Mouse (Mus musculus): ENCODE measurements at regions not wholly inside any gene's neighbourhood (a gene's known extent, or its start where the extent isn't known, plus 50 kb on each side); places are given as distances from the start of the nearest gene placed in this dataset.

DNA sequence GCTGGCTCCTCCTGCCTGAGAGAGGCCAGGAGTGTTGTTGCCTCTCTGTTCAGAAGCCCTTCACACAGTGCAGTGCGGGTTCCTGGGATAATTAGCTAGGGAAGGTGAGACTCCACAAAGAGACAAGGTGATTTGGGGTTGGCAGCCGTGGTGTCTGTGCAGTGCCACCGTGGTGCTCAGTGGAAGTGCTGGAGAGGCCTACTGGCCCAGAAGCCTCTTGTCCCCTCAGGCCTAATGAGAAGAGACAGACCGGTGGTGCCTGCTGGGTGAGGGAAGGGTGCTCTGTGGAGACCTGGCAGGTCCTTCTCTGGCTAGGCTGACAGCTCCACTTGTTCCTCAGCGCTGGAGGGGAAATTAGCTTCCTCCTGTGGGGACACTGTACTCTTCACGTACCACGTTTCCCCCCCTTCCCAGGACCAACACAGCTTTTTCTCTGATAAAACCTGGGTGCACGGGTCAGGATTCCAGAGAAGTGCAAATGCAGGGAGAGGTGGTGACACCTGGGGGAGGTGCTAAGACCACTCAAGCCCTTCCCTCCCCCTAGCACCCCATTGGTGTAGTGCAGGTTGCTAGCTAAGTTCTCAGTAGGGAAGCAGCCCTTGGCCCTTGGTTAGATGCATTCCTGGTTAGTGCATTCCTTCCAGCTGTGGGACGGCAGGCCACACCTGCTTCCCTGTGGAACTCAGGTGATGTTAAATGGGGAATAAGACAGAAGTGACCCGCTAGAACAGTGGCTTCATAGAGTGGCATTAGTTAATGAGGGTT, 129.2 kb upstream of the Gjb5 start:
- Histone ChIP-seq H3K9ac (ENCODE audit: insufficient read depth, low read depth, low read length, poor library complexity, severe bottlenecking) (no peak overlapping the region), H3K4me3 (ENCODE audit: insufficient read depth in 1 of 2, low read depth in 1 of 2, low read length in 2 of 2, poor library complexity in 1 of 2, severe bottlenecking in 1 of 2) (no peak overlapping the region), H3K27ac (ENCODE audit: insufficient read depth, low read depth, low read length, poor library complexity, severe bottlenecking) (no peak overlapping the region), H3K36me3 (ENCODE audit: control insufficient read depth, insufficient read depth, low read length, poor library complexity, severe bottlenecking) (no peaks in the 10 kb centered on the region), H3K4me1 (ENCODE audit: control insufficient read depth in 2 of 2, insufficient read depth in 2 of 2, low read length in 2 of 2, poor library complexity in 1 of 2) (peaks cover 0 to 4% of the 10 kb centered on the region in 2 experiments; a peak in 1 of 4 replicates), H3K9me3 (ENCODE audit: control insufficient read depth, insufficient read depth, low read depth, low read length) (no peaks in the 10 kb centered on the region)
- in situ Hi-C loops (cut with MboI; ENCODE audit: low sequenced_read_pairs in 2 of 2, unreplicated experiment in 2 of 2) = no loop called here
- no peak for DNase-seq (ENCODE audit: low read depth, low spot score)
- TF ChIP-seq ZC3H11A (IDR thresholded peaks at IDR 0.05; ENCODE audit: borderline replicate concordance, low read depth, low read length) (no peak), ZNF384 (IDR thresholded peaks at IDR 0.05; ENCODE audit: low read depth, low read length) (no peak), HCFC1 (IDR thresholded peaks at IDR 0.05; ENCODE audit: borderline replicate concordance, insufficient read depth, low read length) (no peak), CHD2 (IDR thresholded peaks at IDR 0.05; ENCODE audit: low read depth, low read length) (no peak), MAFK (IDR thresholded peaks at IDR 0.05; ENCODE audit: insufficient read depth, low read depth, low read length) (no peak)

DNA sequence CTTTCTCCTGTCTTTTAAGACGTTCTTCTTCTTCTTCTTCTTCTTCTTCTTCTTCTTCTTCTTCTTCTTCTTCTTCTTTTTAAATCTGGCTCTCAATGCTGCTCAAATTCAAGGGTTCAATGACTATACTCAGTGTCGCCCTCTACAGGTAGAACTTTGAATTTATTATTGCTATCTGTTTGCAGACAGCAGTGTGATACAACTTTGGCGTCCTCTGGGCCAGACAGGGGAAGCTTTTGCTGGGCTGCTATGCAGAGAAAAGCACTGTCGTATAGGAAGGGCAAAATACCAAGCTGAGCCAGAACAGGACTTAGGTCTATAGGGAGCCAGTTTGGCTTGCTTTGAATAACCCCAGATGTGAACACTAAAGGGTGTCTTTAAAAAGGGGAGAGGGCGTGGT, 127.3 kb upstream of the Gjb5 start:
- Histone ChIP-seq H3K27ac (ENCODE audit: insufficient read depth, low read depth, low read length, poor library complexity, severe bottlenecking) (no peak overlapping the region), H3K36me3 (ENCODE audit: control insufficient read depth, insufficient read depth, low read length, poor library complexity, severe bottlenecking) (no peaks in the 10 kb centered on the region), H3K9me3 (ENCODE audit: control insufficient read depth, insufficient read depth, low read depth, low read length) (no peaks in the 10 kb centered on the region), H3K9ac (ENCODE audit: insufficient read depth, low read depth, low read length, poor library complexity, severe bottlenecking) (no peak overlapping the region), H3K4me3 (ENCODE audit: insufficient read depth in 1 of 2, low read depth in 1 of 2, low read length in 2 of 2, poor library complexity in 1 of 2, severe bottlenecking in 1 of 2) (no peak overlapping the region), H3K4me1 (ENCODE audit: control insufficient read depth in 2 of 2, insufficient read depth in 2 of 2, low read length in 2 of 2, poor library complexity in 1 of 2) (peaks cover 0 to 4% of the 10 kb centered on the region in 2 experiments; a peak in 1 of 4 replicates)
- TF ChIP-seq HCFC1 (IDR thresholded peaks at IDR 0.05; ENCODE audit: borderline replicate concordance, insufficient read depth, low read length) = no peak
- TF ChIP-seq CHD2 (IDR thresholded peaks at IDR 0.05; ENCODE audit: low read depth, low read length) = no peak
- no peak for TF ChIP-seq MAFK (IDR thresholded peaks at IDR 0.05; ENCODE audit: insufficient read depth, low read depth, low read length)
- no peak for TF ChIP-seq ZC3H11A (IDR thresholded peaks at IDR 0.05; ENCODE audit: borderline replicate concordance, low read depth, low read length)
- TF ChIP-seq ZNF384 (IDR thresholded peaks at IDR 0.05; ENCODE audit: low read depth, low read length) = no peak
- no peak for DNase-seq (ENCODE audit: low read depth, low spot score)
- in situ Hi-C loops (cut with MboI; ENCODE audit: low sequenced_read_pairs in 2 of 2, unreplicated experiment in 2 of 2) = no loop called here

DNA sequence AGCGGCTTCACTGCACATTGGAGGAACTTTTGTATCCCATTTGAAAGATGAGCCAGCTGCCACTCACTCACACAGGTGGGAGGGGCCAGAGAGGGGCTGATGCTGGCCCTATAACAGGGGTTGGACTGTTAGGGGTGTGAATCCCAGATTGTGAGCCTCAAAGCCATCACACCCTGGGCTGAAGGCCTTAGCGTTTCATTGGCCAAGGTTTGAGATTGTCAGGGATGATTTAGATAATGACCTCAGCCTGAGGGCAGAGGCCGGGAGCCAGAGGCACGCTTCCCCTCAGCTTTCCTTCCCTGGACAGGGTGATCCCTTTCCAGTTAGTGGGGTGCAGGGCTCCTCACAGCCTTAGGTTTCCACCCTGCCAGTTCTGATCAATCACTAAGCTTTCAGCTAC, 124.5 kb upstream of the Gjb5 start:
- no peak for TF ChIP-seq MAFK (IDR thresholded peaks at IDR 0.05; ENCODE audit: insufficient read depth, low read depth, low read length)
- no peak for TF ChIP-seq ZNF384 (IDR thresholded peaks at IDR 0.05; ENCODE audit: low read depth, low read length)
- no peak for TF ChIP-seq HCFC1 (IDR thresholded peaks at IDR 0.05; ENCODE audit: borderline replicate concordance, insufficient read depth, low read length)
- no peak for TF ChIP-seq ZC3H11A (IDR thresholded peaks at IDR 0.05; ENCODE audit: borderline replicate concordance, low read depth, low read length)
- no peak for TF ChIP-seq CHD2 (IDR thresholded peaks at IDR 0.05; ENCODE audit: low read depth, low read length)
- no peak for DNase-seq (ENCODE audit: low read depth, low spot score)
- no peak overlapping the region for H3K9ac ChIP-seq (ENCODE audit: insufficient read depth, low read depth, low read length, poor library complexity, severe bottlenecking)
- peaks cover 0 to 4% of the 10 kb centered on the region in 2 experiments; a peak in 1 of 4 replicates for H3K4me1 ChIP-seq (ENCODE audit: control insufficient read depth in 2 of 2, insufficient read depth in 2 of 2, low read length in 2 of 2, poor library complexity in 1 of 2)
- no peaks in the 10 kb centered on the region for H3K36me3 ChIP-seq (ENCODE audit: control insufficient read depth, insufficient read depth, low read length, poor library complexity, severe bottlenecking)
- in situ Hi-C loops (cut with MboI; ENCODE audit: low sequenced_read_pairs in 2 of 2, unreplicated experiment in 2 of 2) = no loop called here
- H3K27ac ChIP-seq (ENCODE audit: insufficient read depth, low read depth, low read length, poor library complexity, severe bottlenecking) = no peak overlapping the region
- H3K9me3 ChIP-seq (ENCODE audit: control insufficient read depth, insufficient read depth, low read depth, low read length) = no peaks in the 10 kb centered on the region
- H3K4me3 ChIP-seq (ENCODE audit: insufficient read depth in 1 of 2, low read depth in 1 of 2, low read length in 2 of 2, poor library complexity in 1 of 2, severe bottlenecking in 1 of 2) = no peak overlapping the region

DNA sequence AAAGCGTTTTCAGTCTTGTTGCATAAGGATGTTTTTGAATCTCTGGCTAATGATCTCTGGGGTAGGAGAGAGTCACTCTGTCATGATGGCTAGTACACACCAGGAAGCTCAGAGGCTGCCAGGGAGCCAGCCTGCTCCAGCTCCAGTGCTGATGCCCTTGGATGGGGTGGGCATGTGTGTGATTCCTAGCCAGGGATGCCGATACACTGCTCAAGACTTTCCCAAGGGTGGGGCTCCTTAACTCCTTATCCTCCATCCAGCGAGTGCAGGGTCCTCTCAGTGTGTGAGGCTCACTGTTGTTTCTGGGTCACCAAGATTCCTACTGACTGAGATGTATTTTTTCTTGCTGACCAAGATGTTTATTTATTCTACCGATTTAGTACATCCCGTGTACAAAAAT, 122.4 kb upstream of the Gjb5 start:
- H3K27ac ChIP-seq (ENCODE audit: insufficient read depth, low read depth, low read length, poor library complexity, severe bottlenecking) = no peak overlapping the region
- H3K9me3 ChIP-seq (ENCODE audit: control insufficient read depth, insufficient read depth, low read depth, low read length) = no peaks in the 10 kb centered on the region
- H3K4me3 ChIP-seq (ENCODE audit: insufficient read depth in 1 of 2, low read depth in 1 of 2, low read length in 2 of 2, poor library complexity in 1 of 2, severe bottlenecking in 1 of 2) = no peak overlapping the region
- in situ Hi-C loops (cut with MboI; ENCODE audit: low sequenced_read_pairs in 2 of 2, unreplicated experiment in 2 of 2) = no loop called here
- no peak overlapping the region for H3K9ac ChIP-seq (ENCODE audit: insufficient read depth, low read depth, low read length, poor library complexity, severe bottlenecking)
- TF ChIP-seq MAFK (IDR thresholded peaks at IDR 0.05; ENCODE audit: insufficient read depth, low read depth, low read length) (no peak), ZNF384 (IDR thresholded peaks at IDR 0.05; ENCODE audit: low read depth, low read length) (no peak), HCFC1 (IDR thresholded peaks at IDR 0.05; ENCODE audit: borderline replicate concordance, insufficient read depth, low read length) (no peak), ZC3H11A (IDR thresholded peaks at IDR 0.05; ENCODE audit: borderline replicate concordance, low read depth, low read length) (no peak), CHD2 (IDR thresholded peaks at IDR 0.05; ENCODE audit: low read depth, low read length) (no peak)
- no peaks in the 10 kb centered on the region for H3K4me1 ChIP-seq (ENCODE audit: control insufficient read depth in 2 of 2, insufficient read depth in 2 of 2, low read length in 2 of 2, poor library complexity in 1 of 2)
- DNase-seq (ENCODE audit: low read depth, low spot score) = no peak
- no peaks in the 10 kb centered on the region for H3K36me3 ChIP-seq (ENCODE audit: control insufficient read depth, insufficient read depth, low read length, poor library complexity, severe bottlenecking)
